Mouse (Mus musculus): ENCODE data around the gene Trpm1. TPM values are rescaled to one million over a fixed set of nuclear protein-coding genes. Genes with fewer than 3 reads are reported as not detected.

The Trpm1 gene
- polyA plus RNA-seq, 1 experiment from 2014 or later: 6.1 TPM

- DNase-seq (ENCODE audit: low spot score): no peak
- H3K9me3 ChIP-seq (replicated peaks): no peaks in the 10 kb centered on the region
- H3K27ac ChIP-seq (replicated peaks): no peak overlapping the region
- H3K36me3 ChIP-seq: no peaks in the 10 kb centered on the region
- H3K4me3 ChIP-seq: no peak overlapping the region
- 71% methylated on average over 7 of the region's 7 CpGs for WGBS
- peaks cover 49% of the 10 kb centered on the region for H3K4me1 ChIP-seq
- H3K27me3 ChIP-seq (ENCODE audit: low read depth, poor library complexity, severe bottlenecking): no peaks in the 10 kb centered on the region
Observed at GRCm38 (mm10) chr7:64156918-64157690, 3.5 kb downstream of the Trpm1 start.

GRCm38 (mm10) chr7:64158281-64159055 is 4.8 kb downstream of the Trpm1 start:
- 74% methylated on average over 12 of the region's 12 CpGs for WGBS
- no peak overlapping the region for H3K4me3 ChIP-seq
- peak overlapping the region; percentile 77; the same call in 1 of the 2 replicates for H3K27ac ChIP-seq (replicated peaks)
- peaks cover 63% of the 10 kb centered on the region for H3K4me1 ChIP-seq
- H3K27me3 ChIP-seq (ENCODE audit: low read depth, poor library complexity, severe bottlenecking): no peaks in the 10 kb centered on the region
- H3K36me3 ChIP-seq: no peaks in the 10 kb centered on the region
- H3K9me3 ChIP-seq (replicated peaks): no peaks in the 10 kb centered on the region
- DNase-seq (ENCODE audit: low spot score): no peak

GRCm38 (mm10) chr7:64159056-64159542 is 5.5 kb downstream of the Trpm1 start:
- H3K36me3 ChIP-seq: no peaks in the 10 kb centered on the region
- no peak for DNase-seq (ENCODE audit: low spot score)
- peak overlapping the region; percentile 77 for H3K27ac ChIP-seq (replicated peaks)
- H3K4me3 ChIP-seq: no peak overlapping the region
- H3K9me3 ChIP-seq (replicated peaks): no peaks in the 10 kb centered on the region
- WGBS: 54% methylated on average over 5 of the region's 5 CpGs
- no peaks in the 10 kb centered on the region for H3K27me3 ChIP-seq (ENCODE audit: low read depth, poor library complexity, severe bottlenecking)
- peaks cover 64% of the 10 kb centered on the region for H3K4me1 ChIP-seq

GRCm38 (mm10) chr7:64159612-64160591 is 6.3 kb downstream of the Trpm1 start:
- 51% methylated on average over 7 of the region's 7 CpGs for WGBS
- Histone ChIP-seq H3K4me3 (no peak overlapping the region), H3K27ac (replicated peaks) (peak overlapping the region; percentile 77), H3K36me3 (no peaks in the 10 kb centered on the region), H3K9me3 (replicated peaks) (no peaks in the 10 kb centered on the region), H3K27me3 (ENCODE audit: low read depth, poor library complexity, severe bottlenecking) (no peaks in the 10 kb centered on the region), H3K4me1 (peaks cover 64% of the 10 kb centered on the region)
- peak; percentile 45 for DNase-seq (ENCODE audit: low spot score)

GRCm38 (mm10) chr7:64160737-64161470 is 7.3 kb downstream of the Trpm1 start:
- WGBS: 74% methylated on average over 10 of the region's 10 CpGs
- H3K4me1 ChIP-seq: peaks cover 56% of the 10 kb centered on the region

GRCm38 (mm10) chr7:64161990-64162389 is 8.4 kb downstream of the Trpm1 start:
- no peaks in the 10 kb centered on the region for H3K36me3 ChIP-seq
- DNase-seq (ENCODE audit: low spot score): no peak
- peaks cover 53% of the 10 kb centered on the region for H3K4me1 ChIP-seq
- WGBS: 70% methylated on average over 7 of the region's 7 CpGs
- no peak overlapping the region for H3K4me3 ChIP-seq
- no peaks in the 10 kb centered on the region for H3K27me3 ChIP-seq (ENCODE audit: low read depth, poor library complexity, severe bottlenecking)
- H3K27ac ChIP-seq (replicated peaks): peak overlapping the region; percentile 63
- H3K9me3 ChIP-seq (replicated peaks): no peaks in the 10 kb centered on the region

More at GRCm38 (mm10) chr7:64160737-64161470, 7.3 kb downstream of the Trpm1 start:
- no peaks in the 10 kb centered on the region for H3K36me3 ChIP-seq
- H3K4me3 ChIP-seq: no peak overlapping the region
- no peak for DNase-seq (ENCODE audit: low spot score)
- H3K27me3 ChIP-seq (ENCODE audit: low read depth, poor library complexity, severe bottlenecking): no peaks in the 10 kb centered on the region
- peak overlapping the region; percentile 77; the same call in 1 of the 2 replicates for H3K27ac ChIP-seq (replicated peaks)
- H3K9me3 ChIP-seq (replicated peaks): no peaks in the 10 kb centered on the region

GRCm38 (mm10) chr7:64163086-64163485 is 9.5 kb downstream of the Trpm1 start:
- 84% methylated on average over 3 of the region's 3 CpGs for WGBS
- no peak for DNase-seq (ENCODE audit: low spot score)
- Histone ChIP-seq H3K27ac (replicated peaks) (peak overlapping the region; percentile 52; the same call in 1 of the 2 replicates), H3K27me3 (ENCODE audit: low read depth, poor library complexity, severe bottlenecking) (no peaks in the 10 kb centered on the region), H3K4me1 (peaks cover 50% of the 10 kb centered on the region), H3K9me3 (replicated peaks) (no peaks in the 10 kb centered on the region), H3K4me3 (no peak overlapping the region), H3K36me3 (no peaks in the 10 kb centered on the region)

GRCm38 (mm10) chr7:64163890-64164289 is 10.3 kb downstream of the Trpm1 start:
- no peak overlapping the region for H3K4me3 ChIP-seq
- no peak for DNase-seq (ENCODE audit: low spot score)
- H3K4me1 ChIP-seq: peaks cover 42% of the 10 kb centered on the region
- H3K36me3 ChIP-seq: no peaks in the 10 kb centered on the region
- no peaks in the 10 kb centered on the region for H3K9me3 ChIP-seq (replicated peaks)
- WGBS: 87% methylated on average over 1 of the region's 1 CpGs
- no peaks in the 10 kb centered on the region for H3K27me3 ChIP-seq (ENCODE audit: low read depth, poor library complexity, severe bottlenecking)
- H3K27ac ChIP-seq (replicated peaks): peak overlapping the region; percentile 52; the same call in 1 of the 2 replicates

- DNase-seq (ENCODE audit: low spot score): no peak
- Histone ChIP-seq H3K27ac (replicated peaks) (no peak overlapping the region), H3K27me3 (ENCODE audit: low read depth, poor library complexity, severe bottlenecking) (no peaks in the 10 kb centered on the region), H3K4me3 (no peak overlapping the region), H3K4me1 (peaks cover 32% of the 10 kb centered on the region), H3K36me3 (no peaks in the 10 kb centered on the region), H3K9me3 (replicated peaks) (no peaks in the 10 kb centered on the region)
- WGBS: 68% methylated on average over 3 of the region's 3 CpGs
Observed at GRCm38 (mm10) chr7:64164997-64165396, 11.4 kb downstream of the Trpm1 start.

- WGBS: 66% methylated on average over 3 of the region's 3 CpGs
- H3K9me3 ChIP-seq (replicated peaks): no peaks in the 10 kb centered on the region
- H3K27ac ChIP-seq (replicated peaks): no peak overlapping the region
- no peak for DNase-seq (ENCODE audit: low spot score)
- H3K4me1 ChIP-seq: peaks cover 22% of the 10 kb centered on the region
- H3K27me3 ChIP-seq (ENCODE audit: low read depth, poor library complexity, severe bottlenecking): no peaks in the 10 kb centered on the region
- H3K4me3 ChIP-seq: no peak overlapping the region
- H3K36me3 ChIP-seq: no peaks in the 10 kb centered on the region
Observed at GRCm38 (mm10) chr7:64166025-64166424, 12.4 kb downstream of the Trpm1 start.

GRCm38 (mm10) chr7:64166724-64167123 is 13.1 kb downstream of the Trpm1 start:
- no peaks in the 10 kb centered on the region for H3K9me3 ChIP-seq (replicated peaks)
- no peak for DNase-seq (ENCODE audit: low spot score)
- H3K27me3 ChIP-seq (ENCODE audit: low read depth, poor library complexity, severe bottlenecking): no peaks in the 10 kb centered on the region
- no peaks in the 10 kb centered on the region for H3K36me3 ChIP-seq
- H3K4me1 ChIP-seq: peaks cover 20% of the 10 kb centered on the region
- H3K4me3 ChIP-seq: no peak overlapping the region
- no peak overlapping the region for H3K27ac ChIP-seq (replicated peaks)

Data from midbrain, embryonic 10.5 days (tissue).